Mouse (Mus musculus) heart, embryonic 16.5 days (tissue): Measurements from ENCODE around the gene Vcp. TPM values are rescaled to one million over a fixed set of nuclear protein-coding genes. Genes with fewer than 3 reads are reported as not detected.

Source experiments
- ATAC-seq: fragments of 200-750 bp; cut with Nextera tagmentation; replicated peaks from 2 replicates; pipeline ENCODE4 v1.8.0; 2017; ENCODE audit warnings: moderate number of reproducible peaks; ENCODE audit not compliant: insufficient read depth, low FRiP score; ENCODE audit errors: extremely low read depth
- H3K27ac ChIP-seq: fragments of 300-500 bp; sonication (generic); 2 replicates; pipeline ENCODE4 v1.5.1; 2014; ENCODE audit warnings: mild to moderate bottlenecking, low read length, control low read depth, moderate library complexity
- H3K27me3 ChIP-seq: fragments of 300-500 bp; sonication (generic); 2 replicates; pipeline ENCODE4 v1.6.1; 2014; ENCODE audit warnings: low read length, mixed read lengths; ENCODE audit not compliant: control insufficient read depth, insufficient read depth
- H3K36me3 ChIP-seq: fragments of 300-500 bp; sonication (generic); 2 replicates; pipeline ENCODE4 v1.6.1; 2014; ENCODE audit not compliant: control insufficient read depth, insufficient read depth
- H3K4me1 ChIP-seq: fragments of 300-500 bp; sonication (generic); 2 replicates; pipeline ENCODE4 v1.6.1; 2014; ENCODE audit warnings: low read length, mixed read lengths; ENCODE audit not compliant: control insufficient read depth, insufficient read depth
- H3K4me2 ChIP-seq: fragments of 300-500 bp; sonication (generic); 2 replicates; pipeline ENCODE4 v1.6.1; 2014; ENCODE audit warnings: low read depth, mild to moderate bottlenecking, control low read depth, low read length
- H3K4me3 ChIP-seq: fragments of 300-500 bp; sonication (generic); 2 replicates; pipeline ENCODE4 v1.5.1; 2014; ENCODE audit warnings: mild to moderate bottlenecking, control low read depth, low read length
- H3K9ac ChIP-seq: fragments of 300-500 bp; sonication (generic); 2 replicates; pipeline ENCODE4 v1.6.1; 2014; ENCODE audit warnings: low read length, control low read depth
- H3K9me3 ChIP-seq: fragments of 300-500 bp; sonication (generic); replicated peaks from 2 replicates; pipeline ENCODE4 v1.6.1; 2016; ENCODE audit warnings: low read length; ENCODE audit not compliant: control insufficient read depth
- WGBS: fragments of 180-500 bp; shearing (Covaris S2); extraction: QIAGEN DNeasy Blood & Tissue Kit; methylation state at CpG from one replicate; pipeline ENCODE4 v1.1.7; 2014; 5-methylcytosine and 5-hydroxymethylcytosine counted together
- polyA plus RNA-seq: library from polyadenylated mRNA; unstranded; fragments of >200 nt; fragmentation: Nextera tagmentation; extraction: Ambion mirVana; gene quantifications from 2 replicates; pipeline ENCODE4 v1.2.1, GENCODE M21; 2015

Vcp gene
- polyA plus RNA-seq, 1 experiment from 2014 or later, result 457 TPM

- Histone ChIP-seq H3K4me2 (peak overlapping the region; percentile 64; the same call in 1 of the 2 replicates), H3K9me3 (no peaks in the 10 kb centered on the region), H3K36me3 (no peaks in the 10 kb centered on the region), H3K4me1 (peaks cover 23% of the 10 kb centered on the region), H3K4me3 (no peak overlapping the region), H3K27ac (peak overlapping the region; percentile 90), H3K27me3 (no peaks in the 10 kb centered on the region), H3K9ac (peak overlapping the region; percentile 37)
- 36% methylated on average over 8 of the region's 8 CpGs for WGBS
- ATAC-seq, result peak; percentile 68
These were observed 67.9 kb downstream of the Vcp start for GRCm38 (mm10) chr4:42932229-42932969.

Other genes starting within 250 kb of the Vcp start
- 0.59 and 1.1 TPM in 2 replicates for gene Ccl19, start 243.9 kb downstream of the Vcp start, polyA plus RNA-seq
- gene Ccl21a, start 226.5 kb downstream of the Vcp start, polyA plus RNA-seq, result 51.2 and 59.1 TPM in 2 replicates
- 0.06 TPM in 1 of 2 replicates, not detected in the other for gene Fam205a1, start 146.6 kb downstream of the Vcp start, polyA plus RNA-seq
- gene Gm12394, start 143.7 kb downstream of the Vcp start, polyA plus RNA-seq, result 0.04 TPM in 1 of 2 replicates, not detected in the other
- 0.13 and 0.34 TPM in 2 replicates for gene Fam205c, start 126.3 kb downstream of the Vcp start, polyA plus RNA-seq
- gene Phf24, start 83.8 kb downstream of the Vcp start, polyA plus RNA-seq, result 4.8 and 5.8 TPM in 2 replicates
- 16.9 and 17.2 TPM in 2 replicates for gene Dnajb5, start 50.7 kb downstream of the Vcp start, polyA plus RNA-seq
- gene 1700022I11Rik, start 30.9 kb downstream of the Vcp start, polyA plus RNA-seq, result 0.47 and 1.4 TPM in 2 replicates
- gene Fancg, start 10.0 kb upstream of the Vcp start, polyA plus RNA-seq, result 12.9 and 13.0 TPM in 2 replicates
- gene Pigo, start 25.3 kb upstream of the Vcp start, polyA plus RNA-seq, result 15.8 and 17.8 TPM in 2 replicates
- gene Stoml2, start 31.2 kb upstream of the Vcp start, polyA plus RNA-seq, result 222 and 234 TPM in 2 replicates
- 14.3 and 15.4 TPM in 2 replicates for gene Fam214b, start 45.7 kb upstream of the Vcp start, polyA plus RNA-seq
- gene Unc13b, start 58.4 kb upstream of the Vcp start, polyA plus RNA-seq, result 9.1 and 11.3 TPM in 2 replicates